Mouse (Mus musculus) inflammation-experienced regulatory T-cells, adult 16 weeks (primary cell): ENCODE results near the gene Asb15. TPM values are rescaled to one million over a fixed set of nuclear protein-coding genes. Genes with fewer than 3 reads are reported as not detected.

ENCODE experiments used
- polyA plus RNA-seq: library from polyadenylated mRNA; unstranded; fragments of 100-300 nt; shearing (Covaris generic); gene quantifications from one replicate; pipeline ENCODE4 v1.2.1, GENCODE M21; 2017

The Asb15 gene
- not detected for polyA plus RNA-seq

GRCm38 (mm10) chr6:24528064-24528243 lies at the start of gene Asb15:
Gene Asb15 (plus strand): TSS chr6:24528144.

GRCm38 (mm10) chr6:24514552-24515284 lies 13.2 kb upstream of the Asb15 start, which contains the start of gene Iqub:
Gene Iqub (minus strand): TSS chr6:24515067.

GRCm38 (mm10) chr6:24527155-24528063 lies 535 bp upstream of the Asb15 start, which contains the start of gene Ndufa5:
Gene Ndufa5 (minus strand): TSS chr6:24528013.

GRCm38 (mm10) chr6:24597500-24597899 lies 69.6 kb downstream of the Asb15 start, which contains the start of gene Lmod2:
Gene Lmod2 (plus strand): TSS chr6:24597762.

Other genes starting within 250 kb of the Asb15 start
- gene Iqub, start 13.1 kb upstream of the Asb15 start, polyA plus RNA-seq, result not detected
- 188 TPM for gene Ndufa5, start 131 bp upstream of the Asb15 start, polyA plus RNA-seq
- not detected for gene Lmod2, start 69.6 kb downstream of the Asb15 start, polyA plus RNA-seq
- 15.6 TPM for gene Wasl, start 136.9 kb downstream of the Asb15 start, polyA plus RNA-seq
- gene Hyal6, start 205.1 kb downstream of the Asb15 start, polyA plus RNA-seq, result not detected
- not detected for gene Hyal4, start 220.2 kb downstream of the Asb15 start, polyA plus RNA-seq